Mouse (Mus musculus) CH12.LX (cell line): ENCODE results near the gene Dek.

Experiments
- CHD1 ChIP-seq: IDR thresholded peaks from 2 replicates; pipeline ENCODE4 v1.6.1; 2012; ENCODE audit warnings: low read depth, low read length, improper control_type of control experiment, inconsistent platforms
- CTCF ChIP-seq, 2 experiments: IDR thresholded peaks in 1 of 2; conservative IDR thresholded peaks in 1 of 2; 2 replicates each; pipeline ENCODE4 v1.5.1; 2011 to 2012; ENCODE audit warnings: low read depth in 2 of 2, low read length in 2 of 2, improper control_type of control experiment in 1 of 2, inconsistent platforms in 1 of 2, mild to moderate bottlenecking in 1 of 2, moderate library complexity in 1 of 2
- E2F4 ChIP-seq: IDR thresholded peaks from 2 replicates; pipeline ENCODE4 v1.6.1; 2011; ENCODE audit warnings: low read depth, low read length, improper control_type of control experiment; ENCODE audit not compliant: insufficient replicate concordance
- EP300 ChIP-seq: IDR thresholded peaks from 2 replicates; pipeline ENCODE4 v1.6.1; 2011; ENCODE audit warnings: low read length, improper control_type of control experiment
- KAT2A ChIP-seq: IDR thresholded peaks from 2 replicates; pipeline ENCODE4 v1.6.1; 2012; ENCODE audit warnings: low read length, improper control_type of control experiment, inconsistent platforms; ENCODE audit not compliant: insufficient replicate concordance
- MAZ ChIP-seq: IDR thresholded peaks from 2 replicates; pipeline ENCODE4 v1.6.1; 2012; ENCODE audit warnings: low read depth, mild to moderate bottlenecking, inconsistent platforms, low read length, improper control_type of control experiment, moderate library complexity
- MXI1 ChIP-seq: IDR thresholded peaks from 2 replicates; pipeline ENCODE4 v1.6.1; 2011; ENCODE audit warnings: mild to moderate bottlenecking, low read depth, low read length, improper control_type of control experiment
- POLR2A ChIP-seq: IDR thresholded peaks from 2 replicates; pipeline ENCODE4 v1.6.1; 2011; ENCODE audit warnings: low read depth, mild to moderate bottlenecking, improper control_type of control experiment, low read length
- SIN3A ChIP-seq: IDR thresholded peaks from 2 replicates; pipeline ENCODE4 v1.6.1; 2012; ENCODE audit warnings: low read length, improper control_type of control experiment, inconsistent platforms
- USF1 ChIP-seq: IDR thresholded peaks from 2 replicates; pipeline ENCODE4 v1.6.1; 2014; ENCODE audit warnings: low read depth, mild to moderate bottlenecking, inconsistent platforms, low read length, improper control_type of control experiment
- USF2 ChIP-seq: conservative IDR thresholded peaks from 2 replicates; pipeline ENCODE4 v1.6.1; 2011; ENCODE audit warnings: low read depth, low read length, improper control_type of control experiment
- ZMIZ1 ChIP-seq: IDR thresholded peaks from 2 replicates; pipeline ENCODE4 v1.6.1; 2012; ENCODE audit warnings: low read depth, mild to moderate bottlenecking, inconsistent platforms, low read length, improper control_type of control experiment

GRCm38 (mm10) chr13:47077367-47077766, 28.6 kb downstream of the Dek start:
- TF ChIP-seq ZMIZ1 (no peak), CHD1 (no peak), MXI1 (no peak), E2F4 (no peak), POLR2A (no peak), USF2 (no peak), KAT2A (no peak), SIN3A (no peak), USF1 (no peak), EP300 (no peak), CTCF (conservative IDR thresholded peaks at IDR 0.05 in 1 of 2, IDR thresholded peaks at IDR 0.05 in 1 of 2; ENCODE audit: low read depth in 2 of 2, low read length in 2 of 2) (no peak), MAZ (no peak)
